Mouse (Mus musculus) kidney, postnatal 10 days (tissue): Measurements from ENCODE around the gene Vma21-ps.
"Not testable (repeated sequence)": the region's sequence is repeated elsewhere in the genome, so short reads cannot be mapped to it uniquely, and the experiment has no call there.

Experiments used
- DNase-seq: peaks from one replicate; pipeline ENCODE4 v3.0.0; 2021; ENCODE audit warnings: mixed read lengths

Gene Vma21-ps

GRCm38 (mm10) chr4:52497144-52497543, at the start of gene Vma21-ps:
TSS of gene Vma21-ps (minus strand) at chr4:52497244.
- DNase-seq, result not testable (repeated sequence)

GRCm38 (mm10) chr4:52543001-52543400, 46.0 kb upstream of the Vma21-ps start:
- no peak for DNase-seq

- DNase-seq, result no peak
Measured at GRCm38 (mm10) chr4:52530636-52531035, 33.6 kb upstream of the Vma21-ps start.

- no peak for DNase-seq
Measured at GRCm38 (mm10) chr4:52526464-52526863, 29.4 kb upstream of the Vma21-ps start.

- DNase-seq, result no peak
Measured at GRCm38 (mm10) chr4:52519301-52519700, 22.3 kb upstream of the Vma21-ps start.

- DNase-seq, result no peak
Measured at GRCm38 (mm10) chr4:52517580-52517979, 20.5 kb upstream of the Vma21-ps start.

GRCm38 (mm10) chr4:52487486-52487885, 9.6 kb downstream of the Vma21-ps start:
- no peak for DNase-seq

GRCm38 (mm10) chr4:52473431-52473830, 23.6 kb downstream of the Vma21-ps start:
- DNase-seq, result no peak

GRCm38 (mm10) chr4:52461321-52461720, 35.7 kb downstream of the Vma21-ps start:
- peak; percentile 7 for DNase-seq

- DNase-seq, result peak; percentile 9
Measured at GRCm38 (mm10) chr4:52459726-52460125, 37.3 kb downstream of the Vma21-ps start.
